Mouse (Mus musculus) E14TG2a.4 (cell line): ENCODE measurements around the gene Per2.

Experiments
- CTCF ChIP-seq: conservative IDR thresholded peaks from 2 replicates; pipeline ENCODE4 v1.5.1; 2014; ENCODE audit warnings: low read length
- NANOG ChIP-seq: IDR thresholded peaks from 2 replicates; pipeline ENCODE4 v1.6.1; 2014; ENCODE audit warnings: borderline replicate concordance, low read length, mixed read lengths

- TF ChIP-seq CTCF (no peak), NANOG (no peak)
Observed at GRCm38 (mm10) chr1:91434905-91435304, 24.2 kb downstream of the Per2 start.
